8 mouse cellular contexts compared by ENCODE assay signal in genomic region chrX:74353467-74353770, GRCm38 (mm10). TPM values are rescaled to one million over a fixed set of nuclear protein-coding genes. Genes with fewer than 3 reads are reported as not detected.
DNase-seq lines count a peak whose midpoint lies in the region; ATAC-seq and TF ChIP-seq lines count a peak whose summit lies in the region.

TSS of gene Lage3 (minus strand) at chrX:74353618.

- intact Hi-C loops in left cerebral cortex, adult 2 months (cut with DNase I) = no loop called here

- H3K27ac ChIP-seq in cortical plate, adult 2 months (ENCODE audit: insufficient read depth, low read length) = no peak within 1 kb of the TSS
- peak within 1 kb of the TSS; percentile 70 for H3K27ac ChIP-seq in hindbrain, postnatal 0 days
- peak within 1 kb of the TSS; percentile 56 for H3K27ac ChIP-seq in left cerebral cortex, adult 2 months

- peak within 1 kb of the TSS; percentile 48 for H3K9ac ChIP-seq in hindbrain, postnatal 0 days (replicated peaks; ENCODE audit: low read length)

- peak within 1 kb of the TSS; percentile 62 for H3K4me2 ChIP-seq in hindbrain, postnatal 0 days (ENCODE audit: low read depth, low read length)

- H3K9me3 ChIP-seq in hindbrain, postnatal 0 days (ENCODE audit: low read length) = no peaks in the 10 kb centered on the region

- peak; percentile 91 for ATAC-seq in hindbrain, postnatal 0 days
- peak; percentile 98 for ATAC-seq in megakaryocyte, adult 5-6 weeks (ENCODE audit: poor library complexity, severe bottlenecking)

- peak within 1 kb of the TSS; percentile 45 for H3K4me3 ChIP-seq in cortical plate, adult 2 months (ENCODE audit: insufficient read depth, low read length)
- H3K4me3 ChIP-seq in hindbrain, postnatal 0 days (ENCODE audit: low read length) = peak within 1 kb of the TSS; percentile 37
- H3K4me3 ChIP-seq in left cerebral cortex, adult 2 months = peak within 1 kb of the TSS; percentile 45

- 58% methylated on average over 11 of the region's 22 CpGs for WGBS in hindbrain, postnatal 0 days

- H3K27me3 ChIP-seq in hindbrain, postnatal 0 days (ENCODE audit: insufficient read depth, low read length) = no peaks in the 10 kb centered on the region

- peak; percentile 84 for TF ChIP-seq POLR2A in cortical plate, adult 2 months (IDR thresholded peaks at IDR 0.05; ENCODE audit: extremely low read depth, insufficient read depth, low read length)

- H3K4me1 ChIP-seq in cortical plate, adult 2 months (ENCODE audit: control insufficient read depth, insufficient read depth, low read length) = no peaks in the 10 kb centered on the region; the same call in 1 of the 2 replicates
- H3K4me1 ChIP-seq in hindbrain, postnatal 0 days (ENCODE audit: insufficient read depth, low read length) = no peaks in the 10 kb centered on the region

- DNase-seq in adipocyte (ENCODE audit: low spot score) = peak; percentile 85
- DNase-seq in gastrocnemius, adult 8-10 months (ENCODE audit: low spot score in 2 of 2) = peak; percentile 50 to 71
- DNase-seq in hindbrain, postnatal 0 days (ENCODE audit: low spot score) = peak; percentile 88
- DNase-seq in left cerebral cortex, adult 2 months (ENCODE audit: extremely low spot score in 1 of 2, low spot score in 2 of 2) = peak; percentile 77 to 79
- peak; percentile 77 to 80 for DNase-seq in right cerebral cortex, adult 2 months (ENCODE audit: low spot score in 2 of 2)
- peak; percentile 68 for DNase-seq in urinary bladder, postnatal 25 days (ENCODE audit: low spot score)

- no peak for TF ChIP-seq CTCF in cortical plate, adult 2 months (IDR thresholded peaks at IDR 0.05; ENCODE audit: extremely low read depth, insufficient read depth, low read length)
- no peak for TF ChIP-seq CTCF in hindbrain, postnatal 0 days (IDR thresholded peaks at IDR 0.05; ENCODE audit: low read depth)
- TF ChIP-seq CTCF in left cerebral cortex, adult 2 months (IDR thresholded peaks at IDR 0.05) = no peak

- no peaks in the 10 kb centered on the region for H3K36me3 ChIP-seq in hindbrain, postnatal 0 days (ENCODE audit: insufficient read depth, low read length)

RNA-seq across cellular contexts. Expression of gene Lage3, which starts in this region (rescaled TPM):
- 51.6 and 54.4 TPM in 2 replicates for polyA plus RNA-seq in cortical plate, adult 2 months (2012; rRNA removed)
- total RNA-seq in gastrocnemius, adult 8-10 months (2022) = 10 to 100 TPM; 36.1 to 50.3 (median 43.0) TPM
- 34.2 and 56.9 TPM in 2 replicates for total RNA-seq in hindbrain, postnatal 0 days (2014; rRNA removed)
- 76.4 and 78.1 TPM in 2 replicates for polyA plus RNA-seq in hindbrain, postnatal 0 days (2015; fragmentation: Nextera tagmentation; extraction: Ambion mirVana)
- 10 to 100 TPM; 22.3 to 23.5 TPM for total RNA-seq in left cerebral cortex, adult 2 months (2021)
- total RNA-seq in megakaryocyte, adult 5-6 weeks (2015) = 53.3 and 55.1 TPM in 2 replicates
- 16.0 and 20.2 TPM in 2 replicates for total RNA-seq in megakaryocyte, adult 5-6 weeks (2017)
